Mouse (Mus musculus): ENCODE results near the gene Slc45a3. TPM values are rescaled to one million over a fixed set of nuclear protein-coding genes. Genes with fewer than 3 reads are reported as not detected.

The Slc45a3 gene
- polyA plus RNA-seq, 1 experiment = 4.3 TPM

DNA sequence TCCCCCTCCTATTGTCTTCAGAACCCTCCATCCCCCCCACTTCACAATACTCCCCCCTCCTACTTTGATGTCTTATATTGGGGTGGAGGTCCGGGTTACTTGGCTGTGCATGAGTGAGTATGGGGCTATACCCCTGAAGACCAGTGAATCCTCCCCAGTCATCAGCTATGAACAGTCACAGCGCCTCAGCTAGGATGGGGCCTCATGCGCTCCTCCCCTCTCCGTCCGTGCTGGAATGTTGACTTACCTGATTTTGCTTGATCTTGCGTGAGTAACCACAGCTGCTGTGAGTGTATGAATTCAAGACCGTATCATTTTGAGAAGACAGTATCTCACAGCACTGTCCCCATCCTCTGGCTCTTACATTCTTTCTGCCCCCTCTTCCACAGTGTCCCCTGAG is 57.1 kb downstream of the Slc45a3 start:
- no peak for TF ChIP-seq CTCF (IDR thresholded peaks at IDR 0.05; ENCODE audit: borderline replicate concordance, insufficient read depth, low read depth, low read length)
- no peak for TF ChIP-seq POLR2A (IDR thresholded peaks at IDR 0.05; ENCODE audit: borderline replicate concordance, insufficient read depth, low read length)
- no peaks in the 10 kb centered on the region for H3K27me3 ChIP-seq (ENCODE audit: control insufficient read depth, insufficient read depth, low read length)
- no peak for DNase-seq
- no peak overlapping the region for H3K4me3 ChIP-seq (replicated peaks; ENCODE audit: insufficient read depth, low read depth, low read length)
- WGBS = 94% methylated on average over 7 of the region's 7 CpGs
- no peak overlapping the region for H3K27ac ChIP-seq (ENCODE audit: insufficient read depth, low read length)
- no peaks in the 10 kb centered on the region for H3K4me1 ChIP-seq (ENCODE audit: control insufficient read depth, insufficient read depth, low read length)

DNA sequence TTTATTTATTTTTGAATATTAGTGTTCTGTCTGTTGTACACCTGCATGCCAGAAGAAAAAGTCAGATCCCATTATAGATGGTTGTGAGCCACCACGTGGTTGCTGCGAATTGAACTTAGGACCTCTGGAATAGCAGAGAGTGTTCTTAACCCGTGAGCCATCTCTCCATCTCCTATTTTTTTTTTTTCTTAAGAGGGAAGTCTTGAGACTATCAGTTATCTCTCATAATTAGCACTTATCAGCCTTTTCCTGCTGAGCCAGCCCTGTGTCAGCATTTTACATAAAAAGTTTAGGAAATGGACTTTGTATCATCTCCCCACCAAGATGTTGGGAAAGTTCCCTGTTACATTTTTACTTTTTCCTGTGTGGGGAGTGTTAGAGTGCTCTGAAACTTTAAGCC is 59.3 kb downstream of the Slc45a3 start:
- Histone ChIP-seq H3K27ac (ENCODE audit: insufficient read depth, low read length) (no peak overlapping the region), H3K4me1 (ENCODE audit: control insufficient read depth, insufficient read depth, low read length) (no peaks in the 10 kb centered on the region), H3K4me3 (replicated peaks; ENCODE audit: insufficient read depth, low read depth, low read length) (no peak overlapping the region), H3K27me3 (ENCODE audit: control insufficient read depth, insufficient read depth, low read length) (no peaks in the 10 kb centered on the region)
- no peak for DNase-seq
- 86% methylated on average over 3 of the region's 3 CpGs for WGBS
- TF ChIP-seq CTCF (IDR thresholded peaks at IDR 0.05; ENCODE audit: borderline replicate concordance, insufficient read depth, low read depth, low read length) (no peak), POLR2A (IDR thresholded peaks at IDR 0.05; ENCODE audit: borderline replicate concordance, insufficient read depth, low read length) (no peak)

DNA sequence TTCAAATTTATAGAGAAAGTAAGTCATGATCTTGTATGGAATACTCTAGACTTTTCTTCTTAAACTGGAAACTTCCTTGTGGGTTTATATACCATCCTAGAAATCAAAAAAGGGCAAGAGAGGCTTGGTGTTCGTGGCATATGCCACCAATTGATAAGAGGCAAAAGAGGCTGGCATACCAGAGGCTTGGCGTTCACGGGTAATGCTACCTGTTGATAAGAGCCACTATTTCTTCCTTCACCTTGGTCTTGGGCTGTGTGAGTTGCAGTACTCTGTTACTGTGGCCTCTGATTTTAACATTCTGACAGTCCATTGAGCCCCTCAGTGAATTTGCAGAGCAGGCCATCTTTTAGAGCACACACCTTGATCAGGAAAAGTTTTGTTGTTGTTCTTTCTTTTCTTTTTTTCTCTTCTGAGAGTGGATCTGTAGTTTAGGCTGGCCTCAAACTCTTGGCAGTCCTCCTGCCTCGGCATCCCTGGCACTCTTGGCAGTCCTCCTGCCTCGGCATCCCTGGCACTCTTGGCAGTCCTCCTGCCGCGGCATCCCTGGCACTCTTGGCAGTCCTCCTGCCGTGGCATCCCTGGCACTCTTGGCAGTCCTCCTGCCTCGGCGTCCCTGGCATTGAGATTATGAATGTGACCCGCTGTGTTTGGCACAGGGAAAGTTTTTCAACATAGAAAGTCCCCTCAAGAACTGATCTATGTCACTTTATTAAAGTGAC is 64.3 kb downstream of the Slc45a3 start:
- 30% methylated on average over 11 of the region's 11 CpGs for WGBS
- H3K4me3 ChIP-seq (replicated peaks; ENCODE audit: insufficient read depth, low read depth, low read length) = no peak overlapping the region
- DNase-seq = peak; percentile 53 to 60
- no peak overlapping the region for H3K27ac ChIP-seq (ENCODE audit: insufficient read depth, low read length)
- peaks cover 8% of the 10 kb centered on the region; the same call in 1 of the 2 replicates for H3K4me1 ChIP-seq (ENCODE audit: control insufficient read depth, insufficient read depth, low read length)
- no peak for TF ChIP-seq CTCF (IDR thresholded peaks at IDR 0.05; ENCODE audit: borderline replicate concordance, insufficient read depth, low read depth, low read length)
- TF ChIP-seq POLR2A (IDR thresholded peaks at IDR 0.05; ENCODE audit: borderline replicate concordance, insufficient read depth, low read length) = no peak
- no peaks in the 10 kb centered on the region for H3K27me3 ChIP-seq (ENCODE audit: control insufficient read depth, insufficient read depth, low read length)

DNA sequence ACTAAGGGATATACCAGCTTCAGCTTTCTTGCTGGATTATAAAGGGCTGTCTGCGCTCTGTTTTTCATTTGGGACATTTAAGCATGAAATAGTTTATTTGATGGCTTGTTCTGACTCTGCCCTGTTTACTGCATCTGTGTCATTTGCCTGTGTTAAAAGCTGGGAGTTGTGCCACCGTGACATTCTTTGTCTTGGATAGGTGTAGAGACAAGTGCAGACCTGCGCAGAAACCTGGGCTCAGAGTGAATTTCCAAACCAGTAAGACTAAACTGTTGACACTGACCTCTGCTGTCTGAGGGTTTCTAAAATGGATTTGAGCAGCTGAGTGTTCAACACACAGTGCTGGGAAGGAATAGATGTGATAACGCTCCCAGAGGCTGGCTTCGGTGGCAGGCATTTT is 65.2 kb downstream of the Slc45a3 start:
- no peak for TF ChIP-seq CTCF (IDR thresholded peaks at IDR 0.05; ENCODE audit: borderline replicate concordance, insufficient read depth, low read depth, low read length)
- no peak for TF ChIP-seq POLR2A (IDR thresholded peaks at IDR 0.05; ENCODE audit: borderline replicate concordance, insufficient read depth, low read length)
- Histone ChIP-seq H3K4me1 (ENCODE audit: control insufficient read depth, insufficient read depth, low read length) (peaks cover 8% of the 10 kb centered on the region; the same call in 1 of the 2 replicates), H3K27ac (ENCODE audit: insufficient read depth, low read length) (no peak overlapping the region), H3K27me3 (ENCODE audit: control insufficient read depth, insufficient read depth, low read length) (no peaks in the 10 kb centered on the region), H3K4me3 (replicated peaks; ENCODE audit: insufficient read depth, low read depth, low read length) (no peak overlapping the region)
- DNase-seq = no peak
- 77% methylated on average over 5 of the region's 5 CpGs for WGBS

DNA sequence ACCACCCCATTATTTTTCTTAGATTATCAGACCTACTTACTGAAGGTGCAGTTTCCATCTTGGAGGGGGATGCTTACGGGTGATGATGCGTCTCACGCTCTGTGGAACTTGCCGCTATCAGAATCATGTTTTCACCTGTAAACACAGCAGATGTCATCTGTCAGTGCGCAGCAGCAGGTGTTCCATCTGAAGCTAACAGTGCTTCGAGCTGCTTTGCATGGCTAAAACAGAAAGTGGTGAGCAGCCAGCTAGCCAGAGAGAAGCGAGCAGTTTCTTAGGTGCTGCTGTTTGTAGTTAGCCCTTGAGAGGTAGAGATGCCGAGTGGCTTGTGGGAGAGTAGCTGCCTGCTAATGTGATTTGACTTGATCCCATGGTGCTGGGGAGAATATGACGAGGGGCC is 65.6 kb downstream of the Slc45a3 start:
- TF ChIP-seq CTCF (IDR thresholded peaks at IDR 0.05; ENCODE audit: borderline replicate concordance, insufficient read depth, low read depth, low read length) = no peak
- no peak for TF ChIP-seq POLR2A (IDR thresholded peaks at IDR 0.05; ENCODE audit: borderline replicate concordance, insufficient read depth, low read length)
- H3K27me3 ChIP-seq (ENCODE audit: control insufficient read depth, insufficient read depth, low read length) = no peaks in the 10 kb centered on the region
- H3K27ac ChIP-seq (ENCODE audit: insufficient read depth, low read length) = no peak overlapping the region
- no peak overlapping the region for H3K4me3 ChIP-seq (replicated peaks; ENCODE audit: insufficient read depth, low read depth, low read length)
- H3K4me1 ChIP-seq (ENCODE audit: control insufficient read depth, insufficient read depth, low read length) = peaks cover 8% of the 10 kb centered on the region; the same call in 1 of the 2 replicates
- WGBS = 58% methylated on average over 9 of the region's 9 CpGs
- no peak for DNase-seq

DNA sequence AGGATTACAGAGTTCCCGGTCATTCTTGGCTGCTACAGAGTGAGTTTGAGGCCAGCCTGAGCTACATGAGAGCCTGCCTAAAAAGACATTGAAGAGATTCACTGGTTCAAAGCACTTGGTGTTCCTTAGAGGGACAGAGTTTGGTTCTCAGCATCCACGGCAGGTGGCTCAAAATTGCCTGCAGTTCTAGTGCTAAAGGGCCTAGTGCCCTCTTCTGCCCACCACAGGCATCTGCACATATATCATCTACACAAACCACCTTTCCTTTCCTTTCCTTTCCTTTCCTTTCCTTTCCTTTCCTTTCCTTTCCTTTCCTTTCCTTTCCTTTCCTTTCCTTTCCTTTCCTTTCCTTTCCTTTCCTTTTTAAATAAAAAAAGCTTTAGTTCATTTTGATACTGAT is 67.8 kb downstream of the Slc45a3 start:
- H3K4me3 ChIP-seq (replicated peaks; ENCODE audit: insufficient read depth, low read depth, low read length) = no peak overlapping the region
- WGBS = 83% methylated on average over 2 of the region's 2 CpGs
- no peaks in the 10 kb centered on the region for H3K27me3 ChIP-seq (ENCODE audit: control insufficient read depth, insufficient read depth, low read length)
- no peak overlapping the region for H3K27ac ChIP-seq (ENCODE audit: insufficient read depth, low read length)
- H3K4me1 ChIP-seq (ENCODE audit: control insufficient read depth, insufficient read depth, low read length) = peaks cover 8% of the 10 kb centered on the region; the same call in 1 of the 2 replicates
- no peak for DNase-seq
- TF ChIP-seq CTCF (IDR thresholded peaks at IDR 0.05; ENCODE audit: borderline replicate concordance, insufficient read depth, low read depth, low read length) = peak; percentile 34; the same call in 1 of the 2 replicates
- TF ChIP-seq POLR2A (IDR thresholded peaks at IDR 0.05; ENCODE audit: borderline replicate concordance, insufficient read depth, low read length) = no peak

DNA sequence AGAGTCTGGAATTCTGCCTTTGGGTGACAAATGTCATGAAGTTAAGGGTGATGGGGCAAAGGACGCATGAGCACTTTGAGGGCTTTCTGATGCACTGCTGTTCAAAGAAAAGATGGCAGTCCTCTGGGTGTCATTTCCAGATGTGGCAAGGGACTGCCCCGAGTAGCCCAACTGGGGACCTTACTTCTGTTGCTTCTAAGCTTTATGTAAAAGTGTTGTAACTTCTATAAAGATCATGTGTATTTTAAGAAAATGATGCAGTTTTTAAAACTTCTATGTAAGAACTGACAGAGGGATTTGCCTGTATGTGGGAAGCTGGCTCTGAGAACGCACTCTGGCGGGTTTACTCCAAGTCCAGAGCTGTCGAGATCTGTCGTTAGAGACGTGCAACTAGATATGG is 69.4 kb downstream of the Slc45a3 start:
- TF ChIP-seq CTCF (IDR thresholded peaks at IDR 0.05; ENCODE audit: borderline replicate concordance, insufficient read depth, low read depth, low read length) (no peak), POLR2A (IDR thresholded peaks at IDR 0.05; ENCODE audit: borderline replicate concordance, insufficient read depth, low read length) (no peak)
- no peaks in the 10 kb centered on the region for H3K27me3 ChIP-seq (ENCODE audit: control insufficient read depth, insufficient read depth, low read length)
- H3K4me1 ChIP-seq (ENCODE audit: control insufficient read depth, insufficient read depth, low read length) = peaks cover 8% of the 10 kb centered on the region; the same call in 1 of the 2 replicates
- no peak overlapping the region for H3K27ac ChIP-seq (ENCODE audit: insufficient read depth, low read length)
- no peak overlapping the region for H3K4me3 ChIP-seq (replicated peaks; ENCODE audit: insufficient read depth, low read depth, low read length)
- WGBS = 88% methylated on average over 7 of the region's 7 CpGs
- no peak for DNase-seq

Other genes starting within 250 kb of the Slc45a3 start
- gene Slc26a9, start 218.9 kb upstream of the Slc45a3 start, polyA plus RNA-seq (2012; rRNA removed) = 0.05 TPM in 2 replicates
- 2.1 and 2.7 TPM in 2 replicates for gene Pm20d1, start 165.6 kb upstream of the Slc45a3 start, polyA plus RNA-seq (2012; rRNA removed)
- 55.3 and 55.5 TPM in 2 replicates for gene Slc41a1, start 135.5 kb upstream of the Slc45a3 start, polyA plus RNA-seq (2012; rRNA removed)
- 11.9 and 13.3 TPM in 2 replicates for gene Rab29, start 95.7 kb upstream of the Slc45a3 start, polyA plus RNA-seq (2012; rRNA removed)
- gene Nucks1, start 52.4 kb upstream of the Slc45a3 start, polyA plus RNA-seq (2012; rRNA removed) = 47.4 and 49.5 TPM in 2 replicates
- gene Elk4, start 44.6 kb downstream of the Slc45a3 start, polyA plus RNA-seq (2012; rRNA removed) = 17.6 and 18.6 TPM in 2 replicates
- gene Mfsd4a, start 105.1 kb downstream of the Slc45a3 start, polyA plus RNA-seq (2012; rRNA removed) = 42.8 and 52.9 TPM in 2 replicates
- 32.1 and 35.8 TPM in 2 replicates for gene Cdk18, start 176.7 kb downstream of the Slc45a3 start, polyA plus RNA-seq (2012; rRNA removed)
- 7.1 and 7.6 TPM in 2 replicates for gene Lemd1, start 228.5 kb downstream of the Slc45a3 start, polyA plus RNA-seq (2012; rRNA removed)
- 3.2 and 3.6 TPM in 2 replicates for gene AC124108.1, start 228.5 kb downstream of the Slc45a3 start, polyA plus RNA-seq (2012; rRNA removed)